16 mouse cellular contexts compared by ENCODE assay signal in genomic region chr7:94332601-94333000, GRCm38 (mm10).
"Had no signal": no experiment of that assay in that cellular context is flagged by ENCODE, and none has a peak within 500 bp of the region (broad histone marks: within the 10 kb centered on the region; RNA-seq: fewer than 3 reads in every experiment).

No protein-coding gene starts in this region.

- H3K9ac ChIP-seq: lung, embryonic 15.5 days; midbrain, embryonic 15.5 days; neural tube, embryonic 12.5 days; stomach, embryonic 15.5 days had no signal

- ATAC-seq: lung, postnatal 0 days; midbrain, embryonic 15.5 days had no signal

- H3K4me3 ChIP-seq: lung, embryonic 15.5 days; megakaryocyte, embryonic 14.5 days; midbrain, embryonic 15.5 days; neural tube, embryonic 12.5 days; stomach, embryonic 15.5 days had no signal

- H3K27ac ChIP-seq: lung, embryonic 15.5 days; macrophage; midbrain, embryonic 15.5 days; neural tube, embryonic 12.5 days; stomach, embryonic 15.5 days; stomach, postnatal 0 days had no signal

- DNase-seq: lung, adult 2 months; lung, postnatal 14 days; lung, postnatal 36 days; right cerebral cortex, postnatal 14 days; thymus, adult 2 months; thymus, postnatal 25 days; thymus, postnatal 4 days had no signal

- H3K36me3 ChIP-seq: lung, embryonic 15.5 days; midbrain, embryonic 15.5 days; neural tube, embryonic 12.5 days; stomach, embryonic 15.5 days had no signal

- H3K9me3 ChIP-seq: lung, embryonic 15.5 days; megakaryocyte, embryonic 14.5 days; midbrain, embryonic 15.5 days; neural tube, embryonic 12.5 days; stomach, embryonic 15.5 days had no signal

- H3K27me3 ChIP-seq: lung, embryonic 15.5 days; megakaryocyte, embryonic 14.5 days; midbrain, embryonic 15.5 days; neural tube, embryonic 12.5 days; stomach, embryonic 15.5 days had no signal

- H3K4me2 ChIP-seq: lung, embryonic 15.5 days; midbrain, embryonic 11.5 days; midbrain, embryonic 15.5 days; neural tube, embryonic 12.5 days; stomach, embryonic 15.5 days had no signal

- H3K4me1 ChIP-seq: lung, embryonic 15.5 days; megakaryocyte, embryonic 14.5 days; midbrain, embryonic 15.5 days; neural tube, embryonic 12.5 days; stomach, embryonic 15.5 days had no signal
